Mouse (Mus musculus): ENCODE data around the gene Cacng2.
"Not testable (repeated sequence)": the region's sequence is repeated elsewhere in the genome, so short reads cannot be mapped to it uniquely, and the experiment has no call there.

Gene Cacng2

DNA sequence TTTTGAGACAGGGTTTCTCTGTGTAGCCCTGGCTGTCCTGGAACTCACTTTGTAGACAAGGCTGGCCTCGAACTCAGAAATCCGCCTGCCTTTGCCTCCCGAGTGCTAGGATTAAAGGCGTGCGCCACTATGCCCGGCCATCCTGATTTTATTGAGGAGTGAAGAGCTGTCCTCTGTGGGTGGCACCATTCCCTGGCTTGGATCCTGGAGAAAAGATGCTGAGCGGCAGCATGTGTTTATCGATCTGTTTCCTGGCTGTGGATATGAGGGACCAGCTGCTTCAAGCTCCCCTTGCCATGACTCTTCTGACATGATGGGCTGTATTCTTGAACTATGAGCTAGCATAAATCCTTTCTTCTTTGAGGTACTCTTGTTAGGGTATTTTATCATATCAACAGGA, 111.6 kb downstream of the Cacng2 start:
- not testable (repeated sequence) for ATAC-seq (ENCODE audit: low TSS enrichment)

DNA sequence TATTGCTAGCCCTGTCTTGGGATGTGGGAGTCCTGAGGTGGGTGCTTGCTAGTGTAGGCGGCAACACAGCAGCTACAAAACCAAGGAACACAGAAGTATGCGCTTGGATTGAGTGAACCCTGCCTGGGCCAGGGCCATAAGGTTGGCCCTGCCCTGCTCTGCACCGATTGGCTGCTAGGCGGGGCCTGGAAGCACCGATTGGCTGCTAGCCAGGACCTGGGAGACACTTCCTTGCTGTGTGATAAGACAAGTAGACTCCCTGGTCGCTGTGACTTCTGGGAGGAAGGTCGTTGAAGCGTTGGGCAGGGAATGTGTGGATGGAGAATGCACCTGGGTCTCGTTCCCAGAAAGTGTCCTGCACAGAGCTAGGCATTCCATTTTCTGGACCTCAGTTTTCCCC, 115.9 kb downstream of the Cacng2 start:
- no peak for ATAC-seq (ENCODE audit: low TSS enrichment)

DNA sequence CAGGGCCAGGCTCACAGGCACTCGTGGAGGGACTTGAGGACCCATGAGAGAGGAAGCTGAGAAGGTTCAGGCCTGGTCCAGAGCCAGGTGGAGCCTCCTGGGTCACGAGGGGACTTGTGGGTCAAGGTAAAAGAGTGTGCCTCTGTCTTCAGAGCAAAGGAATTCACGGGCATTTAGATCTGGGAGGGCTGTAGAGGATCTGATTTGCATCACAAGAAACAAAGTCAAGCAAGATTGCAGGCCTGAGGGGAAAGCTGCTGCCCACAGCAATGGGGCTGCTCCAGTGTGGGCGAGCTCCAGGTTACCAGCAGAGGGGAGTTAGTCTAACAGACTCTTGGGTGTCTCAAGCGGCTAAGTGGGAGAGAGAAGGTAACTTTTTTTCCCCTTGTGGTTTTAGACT, 118.4 kb downstream of the Cacng2 start:
- ATAC-seq (ENCODE audit: low TSS enrichment), result peak; percentile 35; the same call in 1 of the 2 replicates

DNA sequence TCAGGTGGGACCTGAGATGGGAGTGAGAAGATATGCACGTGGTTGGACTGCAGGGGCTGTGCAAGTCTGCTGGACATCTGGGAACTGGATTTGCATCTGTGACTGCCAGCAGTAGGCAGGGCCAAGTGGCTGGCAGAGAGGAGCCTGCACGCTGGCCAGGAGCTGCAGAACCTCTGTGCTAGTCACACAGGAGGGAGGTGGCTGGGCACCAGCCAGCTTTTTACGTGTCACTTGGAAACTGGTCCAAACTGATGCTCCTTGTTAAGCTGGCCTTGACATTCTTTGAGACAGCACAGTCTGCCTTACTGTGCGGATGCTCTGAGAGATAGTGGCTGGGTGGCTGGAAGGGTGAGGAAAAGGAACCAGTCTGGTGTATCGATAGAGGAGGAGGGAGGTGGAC, 131.3 kb downstream of the Cacng2 start:
- ATAC-seq (ENCODE audit: low TSS enrichment), result peak; percentile 36; the same call in 1 of the 2 replicates

DNA sequence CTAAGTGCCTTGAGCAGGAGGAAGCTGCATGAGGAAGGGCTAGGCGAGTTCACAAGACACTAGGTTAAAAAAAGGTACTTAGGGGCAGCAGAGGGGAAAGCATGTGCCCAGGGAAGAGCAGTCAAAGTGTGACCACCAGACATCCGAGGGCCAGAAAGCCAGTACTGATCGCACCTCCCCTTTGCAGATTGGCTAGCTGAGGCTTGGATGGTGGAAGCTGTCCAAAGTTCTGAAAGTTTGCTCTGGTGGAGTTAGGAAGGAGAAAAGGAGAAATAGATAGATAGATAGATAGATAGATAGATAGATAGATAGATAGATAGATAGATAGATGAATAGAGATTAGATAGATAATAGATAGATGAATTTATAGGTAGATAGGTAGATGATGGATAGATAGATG, 136.4 kb downstream of the Cacng2 start:
- no peak for ATAC-seq (ENCODE audit: low TSS enrichment)

DNA sequence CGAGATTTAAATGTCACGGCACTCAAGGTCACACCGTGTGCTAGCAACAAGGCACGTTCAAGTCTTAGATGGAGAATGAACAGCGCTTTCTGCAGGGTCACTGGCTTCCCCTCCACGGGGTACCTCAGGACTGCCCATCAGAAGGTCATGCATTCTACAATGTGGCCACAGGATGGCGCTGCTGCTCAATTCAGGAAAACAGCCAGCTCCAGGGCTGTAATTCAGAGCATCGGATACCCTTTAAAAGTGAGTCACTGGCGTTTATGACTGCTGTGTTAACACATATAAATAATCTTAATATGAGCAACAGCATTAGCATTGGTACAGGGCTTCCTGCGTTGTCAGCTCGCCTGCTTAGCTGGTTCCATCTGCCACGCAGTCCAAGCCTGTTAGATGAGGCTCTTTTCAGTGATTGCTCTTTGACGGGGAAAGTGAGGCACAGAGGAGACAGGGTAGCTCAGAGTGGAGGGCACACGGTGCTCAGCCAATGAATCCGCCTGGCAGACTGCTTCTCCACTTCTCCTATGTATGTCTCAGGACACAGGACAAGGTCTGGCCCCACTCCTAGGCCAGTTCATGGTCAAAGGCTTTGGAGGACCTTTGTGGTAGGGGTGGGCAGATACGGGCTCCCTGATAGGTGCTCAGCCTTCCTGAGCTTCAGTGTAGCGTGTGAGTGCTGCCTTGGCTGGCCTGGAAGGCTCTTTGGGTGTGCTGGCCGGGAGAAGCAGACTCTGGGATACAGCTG, 137.5 kb downstream of the Cacng2 start:
- ATAC-seq (ENCODE audit: low TSS enrichment), result peak; percentile 35; the same call in 1 of the 2 replicates

DNA sequence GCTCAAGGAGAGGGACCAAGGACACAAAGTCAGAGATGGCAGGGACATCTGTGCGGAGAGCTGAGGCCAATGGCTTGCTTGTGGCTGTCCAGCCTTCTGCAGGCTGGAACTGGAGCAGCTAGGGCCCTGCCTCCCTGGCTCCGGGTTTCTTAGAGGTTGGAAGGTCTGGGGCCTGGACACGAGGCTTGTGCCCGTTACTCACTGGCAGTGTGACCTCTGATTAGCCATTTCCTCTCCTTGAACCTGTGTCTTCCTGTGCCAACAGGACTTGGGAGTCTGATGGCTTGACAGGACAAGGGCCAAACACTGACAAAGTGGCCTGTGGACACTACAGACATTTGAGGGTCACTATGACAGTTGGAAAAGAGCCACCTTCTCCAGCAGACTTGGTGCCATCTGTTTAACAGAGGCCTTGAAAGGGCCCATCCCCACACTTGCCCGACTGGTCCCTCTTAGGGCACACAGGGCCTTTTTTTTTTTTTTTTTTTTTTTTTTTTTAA, 138.6 kb downstream of the Cacng2 start:
- no peak for ATAC-seq (ENCODE audit: low TSS enrichment)

DNA sequence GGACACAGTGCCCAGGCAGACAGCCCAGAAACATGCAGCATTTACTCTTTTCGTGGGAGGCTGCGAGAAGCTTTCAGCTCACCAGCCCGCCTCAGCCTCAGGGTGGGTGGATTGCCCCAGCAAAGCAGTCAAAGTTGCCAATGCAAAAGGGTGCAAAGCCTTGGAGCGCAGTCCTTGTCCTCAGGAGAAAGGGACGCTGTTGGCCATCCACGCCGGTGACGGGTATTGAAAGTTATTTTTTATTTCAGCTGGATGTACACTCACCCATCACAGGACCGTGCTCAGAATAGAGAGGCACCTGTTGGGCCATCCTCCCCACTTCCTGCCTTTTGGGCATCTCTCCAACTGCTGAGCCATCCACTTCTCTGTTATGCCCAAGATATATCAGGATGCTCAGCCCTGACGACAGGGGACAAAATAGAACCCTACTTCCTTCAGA, 140.4 kb downstream of the Cacng2 start:
- peak; percentile 85 for ATAC-seq (ENCODE audit: low TSS enrichment)

DNA sequence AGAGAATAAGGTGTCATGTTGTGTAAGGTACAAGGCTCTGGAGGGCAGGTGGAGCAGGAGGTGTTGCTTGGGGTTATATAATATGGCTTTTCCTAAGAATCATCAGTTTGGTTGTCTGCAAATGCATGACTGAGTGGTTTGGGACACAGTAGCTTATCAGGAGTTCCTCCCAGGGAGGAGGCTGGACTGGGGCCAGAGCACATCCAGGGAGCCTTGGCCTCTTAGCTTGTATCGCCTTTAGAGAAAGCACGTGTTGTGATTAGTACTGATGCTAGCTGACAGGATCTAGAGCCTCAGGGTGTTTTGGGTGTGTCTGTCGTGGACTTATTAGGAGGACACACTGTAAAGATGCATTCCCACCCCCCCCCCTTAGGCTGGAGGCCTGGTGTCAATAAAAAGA, 142.2 kb downstream of the Cacng2 start:
- no peak for ATAC-seq (ENCODE audit: low TSS enrichment)

DNA sequence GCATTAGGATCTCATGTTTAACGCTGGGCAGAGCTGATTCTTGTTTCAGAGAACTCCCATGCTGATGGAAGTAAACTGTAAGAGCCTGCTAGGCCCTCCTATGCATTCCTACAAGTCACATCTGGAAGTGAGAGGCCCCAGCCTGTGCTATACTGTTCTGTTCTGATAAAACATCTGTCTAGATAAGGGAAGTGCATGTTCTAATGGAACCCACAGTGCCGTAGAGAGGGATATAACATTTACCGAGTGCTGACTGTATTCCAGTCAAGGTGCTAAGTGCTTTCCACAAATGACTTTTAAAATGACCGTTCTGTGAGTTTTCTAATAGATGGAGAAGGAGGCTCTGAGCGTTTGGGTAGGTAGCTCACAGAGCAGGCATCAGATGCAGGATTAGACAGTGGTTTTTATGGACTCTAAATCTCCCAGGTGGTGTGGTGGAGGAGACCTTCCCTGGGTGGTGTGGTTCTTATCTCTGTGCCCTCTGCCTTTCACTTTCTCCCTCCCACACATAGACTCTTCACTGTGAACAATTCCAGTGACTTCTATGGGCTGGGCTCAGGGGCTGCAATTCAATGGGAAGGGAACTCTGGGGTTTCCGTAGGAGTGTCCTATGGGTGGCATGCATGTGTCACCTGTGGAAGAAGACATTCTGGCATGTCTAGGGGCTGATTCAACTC, 145.5 kb downstream of the Cacng2 start:
- no peak for ATAC-seq (ENCODE audit: low TSS enrichment)

DNA sequence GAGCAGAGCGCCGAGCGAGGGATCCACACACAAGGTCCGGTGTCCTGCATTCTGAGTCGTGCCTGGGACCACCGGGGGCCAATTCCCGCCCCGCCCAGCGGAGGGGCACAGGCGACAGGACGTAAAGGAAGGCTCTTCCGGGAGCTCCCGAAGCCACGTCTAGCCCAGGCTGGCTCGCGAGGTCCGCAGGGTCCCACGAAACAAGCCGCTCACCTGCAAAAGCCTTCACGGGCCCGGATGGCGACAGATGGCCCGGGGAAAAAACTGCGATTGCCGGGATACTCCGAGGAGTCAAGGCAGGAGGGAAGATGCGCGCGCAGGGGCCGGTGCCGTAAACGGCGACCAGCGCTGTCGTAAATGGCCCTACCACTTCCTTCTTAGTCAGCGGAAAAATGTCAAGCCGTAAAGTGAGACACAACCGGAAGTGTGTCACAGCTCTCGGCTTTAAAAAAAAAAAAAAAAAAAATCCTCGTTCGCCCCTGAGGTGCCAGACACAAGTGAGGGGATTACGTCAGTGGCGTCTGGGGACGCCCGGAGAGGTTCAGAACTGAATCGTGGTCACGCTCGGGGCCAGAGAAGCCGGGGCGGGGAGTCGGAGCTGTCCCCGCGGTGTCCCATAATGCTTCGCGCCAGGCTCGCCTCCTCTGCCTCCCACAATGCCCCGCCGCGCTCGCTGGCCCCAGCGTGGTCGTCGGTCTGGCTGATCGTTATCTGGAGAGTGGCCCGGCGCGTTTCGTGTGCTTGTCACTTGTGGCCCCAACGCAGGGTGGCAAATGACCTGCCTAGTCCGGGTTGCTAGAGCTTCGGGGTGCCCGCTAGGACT, 149.1 kb downstream of the Cacng2 start, which contains the start of gene Eif3d:
Gene Eif3d (minus strand): TSS at position 344 of the 823 bp plus-strand sequence.
- ATAC-seq (ENCODE audit: low TSS enrichment), result peak; percentile 87

DNA sequence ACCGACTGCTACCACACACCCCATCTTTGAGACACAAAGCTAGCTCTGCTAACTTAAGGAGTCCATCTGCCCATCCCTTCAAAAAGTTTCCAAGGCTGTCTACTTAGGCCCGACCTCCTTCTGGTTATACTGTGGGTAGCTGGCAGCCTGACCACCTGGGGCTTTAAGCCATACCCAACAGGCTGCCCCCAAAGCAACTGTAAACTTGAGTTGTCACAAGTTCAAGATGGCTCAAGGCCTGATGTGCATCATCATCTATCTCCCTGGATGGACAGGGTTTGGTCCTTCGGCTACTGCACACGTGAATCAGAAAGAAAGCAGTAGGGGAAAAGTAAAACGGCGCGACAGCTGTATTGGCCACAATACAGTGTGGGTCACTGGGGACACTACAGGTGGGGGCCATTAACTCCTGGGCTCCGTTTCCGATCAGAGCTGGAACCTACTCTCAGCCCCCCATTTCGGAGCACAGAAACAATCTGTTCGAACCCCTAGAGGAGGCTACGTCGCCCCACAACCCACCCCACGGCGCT, 149.8 kb downstream of the Cacng2 start:
- ATAC-seq (ENCODE audit: low TSS enrichment), result no peak

DNA sequence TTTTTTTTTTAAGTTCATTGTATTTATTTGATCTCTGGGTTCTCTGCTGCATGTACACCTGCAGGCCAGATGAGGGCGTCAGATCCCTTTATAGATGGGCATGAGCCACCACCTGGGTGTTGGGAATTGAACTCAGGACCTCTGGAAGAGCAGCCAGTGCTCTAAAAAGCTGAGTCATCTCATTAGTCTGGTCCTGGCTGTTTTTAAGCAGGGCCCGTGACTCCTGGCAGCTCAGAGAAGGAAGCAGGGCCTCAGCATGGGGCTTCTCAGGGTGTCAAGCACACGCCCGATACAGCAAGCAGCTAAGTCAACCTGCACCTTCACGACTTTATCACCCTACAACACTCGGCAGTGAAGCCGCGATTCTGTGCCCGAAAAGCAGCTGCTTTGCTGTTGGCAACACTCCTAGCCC, 154.7 kb downstream of the Cacng2 start:
- no peak for ATAC-seq (ENCODE audit: low TSS enrichment)

DNA sequence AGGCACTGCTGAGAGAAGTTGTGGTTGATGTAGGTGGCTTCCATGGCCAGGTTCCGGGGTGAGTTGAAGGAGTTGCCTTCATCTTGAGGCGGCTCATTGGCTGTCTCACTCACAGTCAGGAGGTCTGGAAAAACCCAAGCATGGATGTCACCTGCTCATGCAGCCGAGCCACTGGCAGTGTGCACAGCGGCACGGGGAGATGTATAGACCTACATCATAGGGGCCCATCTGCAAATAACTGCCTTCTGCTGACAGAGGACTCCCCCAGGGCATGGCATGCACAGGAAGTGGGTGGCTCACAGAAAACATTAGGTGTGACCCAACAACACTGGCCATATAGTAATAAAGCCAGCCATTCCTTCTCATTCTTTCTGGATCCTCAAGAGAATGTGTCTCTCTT, 157.4 kb downstream of the Cacng2 start:
- no peak for ATAC-seq (ENCODE audit: low TSS enrichment)

DNA sequence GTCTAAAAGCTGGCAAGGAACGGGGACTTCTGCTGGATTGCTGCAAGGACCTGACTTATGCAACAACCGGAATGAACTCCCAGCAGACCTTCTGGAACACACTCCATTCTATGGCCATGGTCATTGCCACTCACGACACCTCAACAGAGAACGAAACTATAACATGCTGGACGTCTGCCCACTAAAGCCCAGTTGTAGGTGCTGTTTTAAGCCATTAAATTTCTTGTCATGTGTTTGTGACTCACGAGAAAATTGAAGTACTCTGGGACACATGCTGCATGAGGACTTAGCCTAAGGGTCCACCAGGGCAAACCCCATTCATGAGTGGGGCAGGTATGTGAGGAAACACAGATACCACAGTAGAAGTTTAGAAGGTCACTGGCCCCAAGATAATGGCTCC, 159.1 kb downstream of the Cacng2 start:
- no peak for ATAC-seq (ENCODE audit: low TSS enrichment)

DNA sequence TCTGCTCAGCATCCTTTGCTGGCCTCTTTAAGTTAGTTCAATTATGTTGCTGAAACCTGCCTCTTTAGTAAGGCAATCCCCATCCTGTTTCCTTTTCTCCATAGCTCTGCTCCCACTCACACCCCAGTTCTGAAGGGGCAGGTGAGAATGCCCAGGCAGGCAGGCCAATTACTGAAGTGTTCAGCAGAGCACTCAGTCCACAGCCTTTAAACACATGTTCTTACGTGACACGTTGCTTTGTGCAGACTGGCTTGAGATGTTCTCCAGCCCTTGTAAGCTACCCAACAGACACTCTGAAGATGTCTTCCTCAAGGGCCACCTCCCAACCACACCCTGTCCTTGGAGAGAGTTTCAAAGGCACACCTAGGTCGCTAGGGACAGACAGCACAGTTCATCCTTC, 161.8 kb downstream of the Cacng2 start:
- no peak for ATAC-seq (ENCODE audit: low TSS enrichment)

DNA sequence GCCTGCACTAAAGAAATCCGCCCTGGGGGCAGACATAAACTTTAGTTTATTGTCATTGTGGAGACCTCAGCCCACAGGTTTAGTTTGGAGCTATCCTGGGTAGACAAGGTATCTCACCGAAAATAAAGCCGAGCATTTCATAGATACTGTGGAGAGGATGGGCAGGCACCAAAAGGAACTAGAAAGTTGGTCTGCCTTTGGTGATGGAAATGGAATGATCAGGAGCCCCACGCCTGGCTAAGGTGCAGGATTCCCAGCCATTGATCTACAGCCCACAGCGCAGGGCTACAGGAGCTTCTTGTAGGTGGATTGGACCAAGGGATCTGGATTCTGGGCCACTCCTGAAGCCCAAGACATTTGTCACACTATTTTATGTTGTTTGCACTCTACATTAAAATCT, 162.2 kb downstream of the Cacng2 start:
- no peak for ATAC-seq (ENCODE audit: low TSS enrichment)

DNA sequence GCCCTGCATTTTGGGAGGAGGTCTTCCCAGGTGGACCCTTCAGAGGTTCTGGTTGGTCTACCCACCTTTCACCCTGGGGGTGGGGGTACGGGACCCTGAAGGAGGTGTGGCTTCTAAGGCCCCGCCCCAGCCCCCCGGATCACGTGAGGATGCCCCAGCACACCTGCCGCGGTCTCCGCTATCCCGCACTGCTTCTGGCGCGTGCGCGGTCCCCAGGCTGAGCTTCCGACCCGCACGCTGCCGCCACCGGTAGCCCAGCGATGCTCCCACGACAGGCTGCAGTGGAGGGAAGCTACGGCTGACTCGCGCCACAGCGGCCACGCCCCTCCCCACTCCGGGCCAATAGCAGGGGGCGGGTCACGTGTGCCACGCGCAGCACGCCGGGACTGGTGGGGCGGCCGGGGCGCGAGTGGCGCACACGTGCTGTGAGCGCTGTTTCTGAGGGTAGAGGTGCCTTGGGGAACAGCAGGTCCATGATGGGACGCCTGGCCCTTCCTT, 163.4 kb downstream of the Cacng2 start, which contains the start of gene Foxred2:
Gene Foxred2 (minus strand): TSS at position 319 of the 498 bp plus-strand sequence.
- ATAC-seq (ENCODE audit: low TSS enrichment), result peak; percentile 73

DNA sequence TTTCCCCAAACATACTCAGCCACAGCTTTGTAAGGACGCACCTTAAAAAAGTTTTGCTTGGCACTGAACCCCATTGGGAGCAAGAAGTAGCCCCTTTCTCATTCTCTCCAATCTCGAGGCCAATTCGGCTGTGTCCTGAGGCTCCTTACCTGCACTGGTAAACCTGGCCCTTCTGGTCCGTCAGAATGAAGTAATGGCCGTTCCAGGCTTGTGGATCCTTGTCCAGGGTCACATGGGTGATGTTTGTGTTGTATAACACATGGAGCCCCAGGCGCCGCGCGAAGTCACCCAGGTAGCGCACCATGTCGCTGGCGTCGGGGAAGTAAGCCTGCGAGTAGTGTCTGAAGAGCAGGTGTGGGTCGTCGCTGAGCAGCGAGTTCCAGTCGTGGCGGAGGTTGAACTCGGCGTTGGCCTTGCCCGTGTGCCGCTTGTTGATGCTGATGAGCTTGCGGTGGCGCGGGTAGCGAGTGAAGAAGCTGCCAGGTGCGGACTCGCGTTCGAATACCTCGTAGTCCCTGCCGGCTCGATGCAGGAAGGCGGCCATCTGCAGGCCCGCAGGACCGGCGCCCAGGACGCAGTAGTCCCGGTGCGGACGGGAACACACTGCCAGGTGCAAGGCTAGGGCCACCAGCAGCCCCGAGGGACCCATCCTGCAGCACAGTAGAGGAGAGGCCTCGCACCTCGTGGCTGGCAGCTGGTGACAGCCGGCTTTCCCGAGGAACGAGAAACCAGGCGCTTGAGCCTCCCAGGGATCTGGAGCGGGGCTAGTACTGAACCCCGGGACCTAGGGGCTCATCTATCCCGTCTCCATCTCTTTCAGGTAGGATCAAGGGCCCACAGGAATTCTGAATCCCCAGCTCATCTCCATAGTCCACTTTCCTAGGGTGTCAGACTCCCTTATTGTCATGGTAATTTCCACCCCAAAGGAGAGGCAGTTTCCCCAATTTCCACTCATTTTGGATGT, 164.1 kb downstream of the Cacng2 start:
- peak; percentile 21; the same call in 1 of the 2 replicates for ATAC-seq (ENCODE audit: low TSS enrichment)

DNA sequence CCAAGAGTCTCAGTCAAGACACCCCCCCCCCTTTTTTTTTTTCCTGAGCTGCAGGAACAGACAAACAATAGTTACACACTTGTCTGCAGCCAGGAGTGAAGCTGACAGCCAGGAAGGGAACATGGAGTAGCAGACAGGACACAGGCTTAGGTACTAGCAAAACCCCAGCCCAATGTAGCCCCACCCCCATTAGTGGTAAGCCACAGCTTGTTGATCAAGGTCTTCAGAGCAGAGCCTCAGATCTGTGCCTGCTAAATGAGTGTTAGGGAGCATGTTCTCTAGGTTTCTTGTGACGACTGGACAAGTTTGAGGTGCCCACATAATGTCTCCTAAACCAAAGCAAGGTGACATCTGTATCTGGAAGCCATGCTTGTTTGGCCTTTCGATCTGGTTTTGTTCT, 165.5 kb downstream of the Cacng2 start:
- no peak for ATAC-seq (ENCODE audit: low TSS enrichment)

Data from frontal cortex, adult (tissue).